Mouse (Mus musculus): Measurements from ENCODE around the gene Cd3eap.

DNA sequence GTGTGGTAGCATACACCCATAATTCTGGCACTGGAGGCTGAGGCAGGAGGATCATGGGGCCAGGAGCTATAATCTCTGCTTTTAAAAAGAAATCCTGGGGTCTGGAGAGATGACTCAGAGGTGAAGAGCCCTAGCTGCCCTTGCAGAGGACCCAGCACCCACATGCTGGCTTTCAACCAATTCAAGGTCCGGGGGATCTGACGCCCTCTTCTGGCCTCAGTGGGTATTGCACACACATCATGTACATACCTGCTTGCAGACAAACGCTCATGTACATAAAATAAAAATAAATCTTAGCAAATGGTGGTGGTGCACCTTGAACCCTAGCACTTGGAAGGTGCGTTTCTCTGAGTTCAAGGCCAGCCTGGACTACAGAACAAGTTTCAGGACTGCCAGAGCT is 41.7 kb upstream of the Cd3eap start:
- TF ChIP-seq EP300 (IDR thresholded peaks at IDR 0.05; ENCODE audit: low read depth) (no peak), CTCF (IDR thresholded peaks at IDR 0.05; ENCODE audit: low read depth) (peak; percentile 32; the same call in 1 of the 2 replicates)
